Mouse (Mus musculus) lung, postnatal 0 days (tissue): ENCODE measurements at regions not wholly inside any gene's neighbourhood (a gene's known extent, or its start where the extent isn't known, plus 50 kb on each side); places are given as distances from the start of the nearest gene placed in this dataset.

Experiments used
- ATAC-seq: fragments of 200-750 bp; cut with Nextera tagmentation; 2 replicates; pipeline ENCODE4 v1.8.0; 2017; ENCODE audit warnings: moderate library complexity
- DNase-seq: peaks from one replicate; pipeline ENCODE4 v3.0.0-alpha.2; 2016; ENCODE audit warnings: low spot score
- H3K27ac ChIP-seq: fragments of 300-500 bp; sonication (generic); 2 replicates; pipeline ENCODE4 v1.5.1; 2014; ENCODE audit warnings: antibody characterized with exemption, mild to moderate bottlenecking, low read length, mixed read lengths
- H3K27me3 ChIP-seq: fragments of 300-500 bp; sonication (generic); replicated peaks from 2 replicates; pipeline ENCODE4 v1.6.1; 2014; ENCODE audit warnings: low read length, mixed read lengths; ENCODE audit not compliant: insufficient read depth
- H3K36me3 ChIP-seq: fragments of 300-500 bp; sonication (generic); 2 replicates; pipeline ENCODE4 v1.6.1; 2014; ENCODE audit warnings: low read length, mixed read lengths; ENCODE audit not compliant: insufficient read depth
- H3K4me1 ChIP-seq: fragments of 300-500 bp; sonication (generic); 2 replicates; pipeline ENCODE4 v1.6.1; 2014; ENCODE audit warnings: antibody characterized with exemption, low read depth, low read length, mixed read lengths; ENCODE audit not compliant: insufficient read depth
- H3K4me2 ChIP-seq: fragments of 300-500 bp; sonication (generic); replicated peaks from 2 replicates; pipeline ENCODE4 v1.6.1; 2014; ENCODE audit warnings: low read depth, mild to moderate bottlenecking, low read length, moderate library complexity, mixed read lengths
- H3K4me3 ChIP-seq: fragments of 300-500 bp; sonication (generic); 2 replicates; pipeline ENCODE4 v1.5.1; 2014; ENCODE audit warnings: low read depth, low read length
- H3K9ac ChIP-seq: fragments of 300-500 bp; sonication (generic); replicated peaks from 2 replicates; pipeline ENCODE4 v1.6.1; 2014; ENCODE audit warnings: low read depth, mild to moderate bottlenecking
- H3K9me3 ChIP-seq: fragments of 300-500 bp; sonication (generic); 2 replicates; pipeline ENCODE4 v1.6.1; 2016; ENCODE audit warnings: low read length, mixed read lengths
- CTCF ChIP-seq: IDR thresholded peaks from 2 replicates; pipeline ENCODE4 v1.5.1; 2016; ENCODE audit warnings: antibody characterized with exemption, mild to moderate bottlenecking
- EP300 ChIP-seq: IDR thresholded peaks from 2 replicates; pipeline ENCODE4 v1.6.1; 2016; ENCODE audit warnings: antibody characterized with exemption, mild to moderate bottlenecking, control low read depth
- WGBS: fragments of 180-500 bp; shearing (Covaris S2); extraction: QIAGEN DNeasy Blood & Tissue Kit; methylation state at CpG from one replicate; pipeline ENCODE4 v1.1.7; 2014; 5-methylcytosine and 5-hydroxymethylcytosine counted together

DNA sequence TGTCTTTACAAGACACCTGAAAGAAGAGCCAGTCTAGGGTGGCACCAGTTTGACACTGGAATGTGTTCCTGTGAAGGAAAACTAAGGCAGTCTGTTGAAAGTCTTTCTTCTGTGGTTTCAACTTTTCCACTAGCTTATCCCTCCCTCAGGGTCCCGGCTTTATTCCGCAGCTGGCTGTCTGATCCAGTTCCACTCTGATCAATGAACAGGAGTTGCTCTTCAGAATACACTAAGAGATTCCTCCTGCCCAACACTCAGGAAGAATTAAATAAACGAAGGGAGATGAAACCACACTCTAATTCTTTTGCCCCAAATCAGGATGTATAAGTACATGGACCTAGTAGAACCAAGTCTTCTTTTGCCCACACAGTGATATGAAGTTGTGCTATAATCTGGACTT, 217.2 kb upstream of the Slc7a11 start:
- Histone ChIP-seq H3K36me3 (no peaks in the 10 kb centered on the region), H3K4me3 (no peak overlapping the region), H3K27ac (no peak overlapping the region), H3K27me3 (no peaks in the 10 kb centered on the region), H3K4me1 (no peaks in the 10 kb centered on the region), H3K9ac (no peak overlapping the region), H3K9me3 (no peaks in the 10 kb centered on the region), H3K4me2 (no peak overlapping the region)
- WGBS: 89% methylated on average over 3 of the region's 3 CpGs
- TF ChIP-seq EP300: no peak
- TF ChIP-seq CTCF: no peak
- no peak for DNase-seq
- ATAC-seq: no peak

DNA sequence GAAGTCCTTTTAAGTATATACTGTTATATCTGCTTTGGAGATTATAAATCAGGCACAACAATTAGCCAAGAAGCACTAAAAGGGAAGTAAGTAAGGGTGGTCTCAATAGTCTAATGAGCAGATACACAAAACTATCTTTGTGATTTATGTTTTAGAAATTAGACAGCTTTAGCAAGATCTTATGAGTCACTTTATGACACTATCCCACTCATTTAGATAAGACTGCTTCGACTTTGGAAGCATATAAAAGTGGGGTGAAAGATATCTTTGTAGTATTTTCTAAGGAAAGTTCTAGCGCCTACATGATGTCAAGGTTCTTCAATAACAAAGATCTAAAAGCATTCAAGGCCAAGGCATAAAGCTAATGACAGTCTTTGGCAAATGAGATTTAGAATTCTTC, 214.5 kb upstream of the Slc7a11 start:
- Histone ChIP-seq H3K27me3 (no peaks in the 10 kb centered on the region), H3K4me1 (no peaks in the 10 kb centered on the region), H3K36me3 (no peaks in the 10 kb centered on the region), H3K9ac (no peak overlapping the region), H3K27ac (no peak overlapping the region), H3K4me3 (no peak overlapping the region), H3K9me3 (no peaks in the 10 kb centered on the region), H3K4me2 (no peak overlapping the region)
- ATAC-seq: no peak
- DNase-seq: no peak
- TF ChIP-seq CTCF: no peak
- no peak for TF ChIP-seq EP300
- WGBS: 59% methylated on average over 2 of the region's 2 CpGs

DNA sequence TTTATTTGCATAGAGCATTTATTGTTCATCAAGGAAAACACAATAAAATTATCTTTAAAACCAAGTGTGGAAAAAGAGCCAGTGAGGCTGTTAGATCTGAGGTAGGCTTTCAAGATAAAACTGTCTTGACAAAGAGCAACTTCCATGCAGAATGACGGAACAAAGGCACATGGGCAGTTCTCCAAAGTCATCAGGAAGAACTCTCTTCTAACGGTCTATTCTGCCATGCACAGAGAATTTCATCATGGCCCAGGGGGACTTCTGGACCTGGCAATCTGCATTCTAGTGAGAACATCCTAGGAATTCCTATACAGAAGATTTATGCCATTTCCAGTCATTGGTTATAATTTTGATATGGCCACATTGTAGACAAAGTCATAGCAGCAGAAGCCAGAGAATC, 211.0 kb upstream of the Slc7a11 start:
- Histone ChIP-seq H3K9ac (no peak overlapping the region), H3K4me2 (no peak overlapping the region), H3K36me3 (no peaks in the 10 kb centered on the region), H3K4me1 (no peaks in the 10 kb centered on the region), H3K27me3 (no peaks in the 10 kb centered on the region), H3K27ac (no peak overlapping the region), H3K4me3 (no peak overlapping the region), H3K9me3 (no peaks in the 10 kb centered on the region)
- no peak for TF ChIP-seq EP300
- TF ChIP-seq CTCF: no peak
- 66% methylated on average over 2 of the region's 2 CpGs for WGBS
- DNase-seq (no peak), ATAC-seq (no peak)

DNA sequence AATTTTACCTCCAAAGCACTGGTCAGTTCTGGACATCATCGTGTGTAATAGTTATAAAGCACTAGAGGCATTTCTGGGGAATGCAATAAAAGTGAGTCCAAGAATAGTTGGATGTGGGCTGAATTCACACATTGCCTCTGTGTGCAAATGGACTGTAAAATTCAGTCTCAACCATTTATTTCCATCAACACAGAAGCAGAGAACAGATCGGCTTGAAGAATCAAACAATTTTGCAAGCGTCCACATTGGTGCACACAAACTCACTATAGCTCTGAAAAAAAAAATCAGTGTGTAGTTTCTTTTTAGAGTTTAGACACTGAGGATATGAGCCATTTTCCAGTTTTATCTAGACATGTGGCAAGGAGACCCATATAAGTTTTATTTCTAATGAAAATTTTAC, 208.9 kb upstream of the Slc7a11 start:
- TF ChIP-seq EP300: no peak
- TF ChIP-seq CTCF: no peak
- no peak for ATAC-seq
- WGBS: 88% methylated on average over 3 of the region's 3 CpGs
- H3K27me3 ChIP-seq: no peaks in the 10 kb centered on the region
- H3K9ac ChIP-seq: no peak overlapping the region
- no peaks in the 10 kb centered on the region for H3K9me3 ChIP-seq
- H3K36me3 ChIP-seq: no peaks in the 10 kb centered on the region
- no peak overlapping the region for H3K4me2 ChIP-seq
- H3K4me1 ChIP-seq: no peaks in the 10 kb centered on the region
- H3K27ac ChIP-seq: no peak overlapping the region
- no peak for DNase-seq
- no peak overlapping the region for H3K4me3 ChIP-seq

DNA sequence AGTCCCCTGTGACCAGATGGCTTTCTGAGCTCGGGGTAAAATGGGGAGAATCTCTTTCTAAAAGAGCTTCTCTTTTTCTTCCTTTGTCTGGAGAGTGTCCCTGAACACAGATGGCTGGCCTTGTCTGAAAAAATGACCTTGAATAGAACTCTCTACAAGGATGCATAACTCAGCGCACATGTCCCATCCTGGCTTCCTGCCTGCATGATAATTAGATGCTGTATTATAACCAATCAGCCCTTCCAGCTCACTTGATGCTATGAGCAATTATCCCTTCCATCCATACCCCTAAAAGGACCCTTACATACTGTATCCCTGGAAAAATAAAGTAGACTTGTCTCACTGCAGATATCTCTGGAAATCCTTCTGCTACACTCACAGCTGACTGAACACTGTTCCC, 199.7 kb upstream of the Slc7a11 start:
- Histone ChIP-seq H3K27me3 (no peaks in the 10 kb centered on the region), H3K36me3 (no peaks in the 10 kb centered on the region), H3K9me3 (no peaks in the 10 kb centered on the region), H3K9ac (no peak overlapping the region), H3K4me1 (no peaks in the 10 kb centered on the region), H3K27ac (no peak overlapping the region), H3K4me2 (no peak overlapping the region), H3K4me3 (no peak overlapping the region)
- WGBS: 66% methylated on average over 2 of the region's 2 CpGs
- DNase-seq (no peak), ATAC-seq (no peak)
- TF ChIP-seq EP300: no peak
- no peak for TF ChIP-seq CTCF

DNA sequence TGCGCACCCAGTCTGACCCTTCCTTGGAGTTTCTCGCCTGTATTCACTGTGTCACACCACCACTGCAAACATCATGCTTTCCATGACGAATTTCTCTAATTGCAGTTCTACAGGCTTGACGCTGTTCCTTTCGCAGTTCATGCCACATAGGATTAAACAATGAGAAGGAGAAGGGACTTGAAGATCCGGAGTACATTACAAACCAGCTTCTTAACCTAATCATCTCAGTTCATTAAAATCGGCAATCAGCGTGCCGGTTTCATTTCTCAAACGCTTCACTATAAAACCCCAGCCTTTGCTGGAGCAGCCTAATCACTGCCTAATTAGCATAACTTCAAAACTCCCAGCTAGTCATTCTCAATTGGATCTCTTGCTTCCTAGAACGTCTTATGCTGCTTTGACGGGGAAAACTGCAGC, 196.5 kb upstream of the Slc7a11 start:
- TF ChIP-seq CTCF (no peak), EP300 (no peak)
- no peak overlapping the region for H3K4me3 ChIP-seq
- H3K9me3 ChIP-seq: no peaks in the 10 kb centered on the region
- H3K36me3 ChIP-seq: no peaks in the 10 kb centered on the region
- no peak overlapping the region for H3K9ac ChIP-seq
- H3K27me3 ChIP-seq: no peaks in the 10 kb centered on the region
- no peaks in the 10 kb centered on the region for H3K4me1 ChIP-seq
- DNase-seq (no peak), ATAC-seq (no peak)
- no peak overlapping the region for H3K27ac ChIP-seq
- no peak overlapping the region for H3K4me2 ChIP-seq
- WGBS: 80% methylated on average over 12 of the region's 12 CpGs

DNA sequence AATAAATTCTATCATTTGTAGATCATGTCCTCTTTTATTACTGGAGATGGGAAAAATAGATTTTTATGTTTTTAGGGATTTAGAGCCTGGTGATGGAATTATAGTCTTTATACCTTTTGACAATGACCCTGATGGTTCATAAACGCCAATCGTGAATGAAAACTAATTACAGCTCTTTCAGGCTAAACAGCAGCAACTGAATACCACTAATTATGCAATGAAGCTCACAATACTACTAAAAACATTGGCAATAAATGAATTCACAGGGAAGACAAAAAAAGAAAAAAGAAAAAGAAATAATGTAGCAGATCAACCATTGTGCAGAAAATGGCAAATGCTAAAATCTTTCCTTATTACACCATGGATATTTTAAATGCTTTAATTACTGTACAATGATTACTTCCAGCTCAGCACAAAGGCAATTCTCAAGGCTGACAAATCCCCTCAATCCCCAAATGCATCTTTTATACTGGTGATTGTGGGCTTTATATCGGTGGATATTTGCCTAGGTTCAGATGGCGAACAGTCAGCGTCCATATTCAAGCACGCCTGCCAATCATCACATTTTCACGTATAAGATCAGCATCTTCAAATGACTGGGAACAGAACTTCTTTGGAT, 191.2 kb upstream of the Slc7a11 start:
- no peak overlapping the region for H3K27ac ChIP-seq
- WGBS: 92% methylated on average over 7 of the region's 7 CpGs
- H3K4me1 ChIP-seq: no peaks in the 10 kb centered on the region
- no peak overlapping the region for H3K4me3 ChIP-seq
- no peak overlapping the region for H3K4me2 ChIP-seq
- DNase-seq: no peak
- H3K27me3 ChIP-seq: no peaks in the 10 kb centered on the region
- no peak overlapping the region for H3K9ac ChIP-seq
- no peaks in the 10 kb centered on the region for H3K9me3 ChIP-seq
- TF ChIP-seq CTCF: no peak
- no peak for TF ChIP-seq EP300
- no peak for ATAC-seq
- H3K36me3 ChIP-seq: no peaks in the 10 kb centered on the region
